Mouse (Mus musculus): ENCODE measurements around the gene Ralgapa2.
A peak's percentile ranks its signal among the peaks of the same experiment; 100 is the strongest.

Ralgapa2 gene

DNA sequence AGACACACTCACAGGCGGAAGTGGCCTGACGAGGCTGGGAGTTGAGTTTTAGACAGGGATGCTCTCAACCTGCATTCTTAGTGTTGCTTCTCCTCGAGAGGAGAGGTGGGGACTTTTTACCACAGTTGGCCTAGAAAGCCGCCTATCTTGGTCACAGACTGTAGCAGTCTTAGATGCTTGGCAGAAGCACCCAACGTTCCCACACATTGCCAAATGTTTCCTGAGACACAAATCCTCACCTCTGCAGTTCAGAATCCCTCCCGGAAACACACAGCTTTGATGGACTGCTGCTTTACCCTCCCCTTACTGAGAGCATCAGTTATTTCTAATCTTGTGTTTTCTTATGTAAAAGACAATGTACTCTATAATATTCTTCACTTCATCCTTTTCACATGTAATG is 155.6 kb downstream of the Ralgapa2 start:
- DNase-seq (ENCODE audit: low read depth) = no peak

DNA sequence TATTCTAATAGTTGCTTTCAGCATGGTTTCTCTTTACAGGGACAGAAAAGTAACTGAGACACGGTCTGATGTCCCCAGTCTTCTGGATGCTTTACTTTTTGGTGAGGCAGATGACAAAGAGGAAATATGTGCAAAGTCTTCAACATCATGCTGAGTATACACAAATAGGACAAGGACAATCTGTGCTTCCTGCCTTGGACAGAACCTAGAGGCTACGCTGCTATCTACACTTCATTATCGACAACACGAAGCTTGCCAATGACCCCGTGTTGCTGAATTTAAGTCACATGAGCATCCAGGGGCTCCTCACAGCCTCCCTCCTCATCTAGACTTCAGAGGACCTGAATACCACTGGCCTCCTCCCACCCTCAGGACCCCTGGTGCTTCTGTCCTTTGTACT is 161.9 kb downstream of the Ralgapa2 start:
- no peak for DNase-seq (ENCODE audit: low read depth)

- DNase-seq (ENCODE audit: low read depth) = no peak
Measured at GRCm38 (mm10) chr2:146347942-146348341, 164.2 kb downstream of the Ralgapa2 start.

GRCm38 (mm10) chr2:146340090-146340489 is 172.1 kb downstream of the Ralgapa2 start:
- DNase-seq (ENCODE audit: low read depth) = peak; percentile 63

- no peak for DNase-seq (ENCODE audit: low read depth)
Measured at GRCm38 (mm10) chr2:146337540-146337939, 174.6 kb downstream of the Ralgapa2 start.

DNA sequence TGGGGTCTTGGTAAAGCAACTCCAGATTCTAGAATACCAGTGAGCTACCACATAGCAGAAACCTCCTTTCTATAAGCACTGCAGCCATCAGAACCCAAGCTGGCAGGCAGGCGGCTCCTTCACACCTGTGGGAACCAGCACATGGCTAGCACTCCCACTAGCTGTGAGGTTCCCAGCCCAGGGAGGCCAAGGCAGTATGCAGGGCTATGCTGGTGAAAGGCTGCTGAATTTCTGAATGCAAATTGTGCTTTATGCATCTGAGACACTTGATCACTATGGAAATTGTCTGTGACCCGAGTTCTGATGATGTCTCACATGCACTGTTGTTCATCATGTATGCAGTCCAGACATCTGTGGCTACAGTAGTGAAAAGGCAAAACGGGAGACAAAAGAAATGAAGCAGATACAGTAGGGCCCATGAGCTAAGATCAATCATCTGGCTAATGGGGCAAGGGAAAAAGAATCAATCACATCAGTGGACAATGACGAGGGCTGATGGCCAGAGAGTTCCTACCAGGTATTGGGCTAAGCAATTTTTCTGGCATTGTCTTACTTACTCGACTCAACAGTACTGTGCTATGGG is 180.2 kb downstream of the Ralgapa2 start:
- DNase-seq (ENCODE audit: low read depth) = no peak

DNA sequence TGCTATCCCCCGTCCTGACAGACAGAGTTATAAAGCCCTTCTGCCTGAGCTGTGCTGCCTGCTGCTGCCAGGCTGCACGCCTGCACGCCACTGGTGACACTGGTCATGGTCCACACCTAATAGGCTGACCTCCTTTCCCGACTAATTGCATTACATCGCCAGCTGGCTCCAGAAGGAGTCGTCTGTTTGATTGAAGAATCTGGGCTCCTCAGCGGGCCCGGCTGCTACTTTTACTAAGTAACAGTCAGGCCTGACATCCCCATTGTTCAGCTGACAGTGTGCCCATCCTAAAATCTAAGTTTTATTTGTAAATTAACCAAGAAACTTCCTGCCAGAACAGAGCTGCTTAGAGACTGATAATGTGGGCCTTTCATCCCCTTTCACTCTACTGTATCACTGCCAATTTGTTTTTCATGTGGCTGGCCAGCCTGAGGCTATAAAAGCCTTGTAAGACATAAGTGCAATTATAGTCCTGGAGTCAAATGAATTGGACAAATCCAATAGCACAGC is 181.3 kb downstream of the Ralgapa2 start:
- no peak for DNase-seq (ENCODE audit: low read depth)

DNA sequence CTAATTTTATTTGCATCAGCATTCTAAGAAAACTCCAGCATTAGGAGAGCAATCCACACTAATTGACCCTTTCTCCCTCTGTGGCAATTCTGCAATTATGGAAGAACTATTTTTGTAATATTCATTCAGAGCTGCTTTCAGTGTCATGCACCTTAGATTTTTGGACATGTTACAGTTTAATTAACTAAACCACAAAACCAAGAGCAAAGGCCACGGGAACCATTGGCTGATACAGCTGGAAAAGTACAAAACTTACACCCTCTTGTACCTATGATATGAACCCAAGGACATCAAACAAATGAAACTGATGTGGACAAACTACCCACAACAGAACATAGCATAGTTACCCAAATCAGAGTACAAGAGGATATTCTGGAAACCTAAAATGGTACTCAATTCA is 182.0 kb downstream of the Ralgapa2 start:
- DNase-seq (ENCODE audit: low read depth) = no peak

GRCm38 (mm10) chr2:146326654-146327053 is 185.5 kb downstream of the Ralgapa2 start:
- no peak for DNase-seq (ENCODE audit: low read depth)

DNA sequence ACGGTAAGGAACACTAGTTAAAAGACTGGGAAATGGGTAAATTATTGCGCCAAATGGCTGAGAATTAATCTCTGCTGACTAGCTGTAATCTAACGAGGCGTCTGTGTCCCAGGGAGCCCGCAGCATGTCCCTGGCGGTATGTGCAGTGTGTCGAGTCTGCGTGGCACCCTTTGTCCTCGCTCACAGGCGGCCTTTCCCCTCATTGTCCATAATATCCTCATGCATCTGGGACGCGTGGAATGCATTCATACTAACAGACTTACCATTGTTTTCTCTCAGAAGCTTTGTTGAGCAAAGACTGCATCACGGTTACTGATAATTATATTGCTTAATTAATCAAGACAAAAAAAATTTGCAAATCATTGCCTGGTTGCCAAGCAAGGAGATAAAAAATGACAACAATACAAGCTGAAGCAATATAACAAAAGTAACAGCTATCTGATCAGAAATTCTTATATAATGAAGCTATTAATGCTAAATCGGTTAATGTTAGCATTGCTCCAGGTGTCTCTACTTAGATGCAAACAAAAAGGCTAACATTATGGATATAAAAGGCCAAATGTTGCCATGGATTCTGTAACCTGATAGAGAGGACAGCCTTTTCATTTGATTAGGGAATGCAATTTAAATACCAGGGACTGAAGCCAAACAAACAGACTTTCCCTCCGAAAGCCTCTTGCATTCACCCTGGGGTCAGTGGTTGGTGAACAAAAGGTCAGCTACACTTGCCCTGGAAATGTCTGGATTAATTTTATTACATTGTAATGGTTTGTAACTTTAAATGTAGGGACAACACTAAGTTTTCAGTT is 187.0 kb downstream of the Ralgapa2 start:
- no peak for DNase-seq (ENCODE audit: low read depth)

DNA sequence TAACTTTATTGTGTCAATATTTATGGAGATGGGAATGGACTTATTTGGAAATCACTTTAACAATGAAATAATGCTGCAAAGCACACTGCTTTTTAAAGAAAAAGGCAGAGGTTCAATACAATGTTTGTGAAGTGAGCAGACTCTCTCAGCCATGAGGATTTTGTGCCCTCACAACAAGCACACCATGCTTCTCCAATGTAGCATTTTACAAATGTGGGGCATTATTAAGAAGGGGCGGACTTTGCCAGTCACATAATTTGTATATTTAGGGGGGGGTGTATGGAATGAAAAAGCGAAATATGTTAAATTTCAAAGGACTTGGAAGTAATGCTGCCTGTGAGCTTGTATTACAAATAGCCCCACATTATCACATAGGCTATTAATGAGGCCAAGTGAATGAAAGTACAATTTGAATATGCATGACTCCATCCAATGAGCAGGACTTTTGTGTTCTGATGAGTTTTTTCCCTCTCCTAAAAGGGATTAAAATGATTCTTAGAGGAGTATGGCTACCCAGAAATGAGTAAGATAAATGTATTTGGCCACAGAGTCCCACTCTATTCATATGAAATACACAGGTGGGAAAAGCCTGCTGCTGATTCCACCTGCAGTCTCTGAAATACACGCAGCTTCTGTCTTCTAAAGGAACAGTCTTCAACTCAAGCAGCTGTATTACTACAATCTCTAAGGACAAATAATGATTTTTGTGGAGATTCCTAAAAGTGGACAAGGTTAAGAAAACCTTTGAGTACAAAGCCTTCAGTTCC is 187.8 kb downstream of the Ralgapa2 start:
- no peak for DNase-seq (ENCODE audit: low read depth)

DNA sequence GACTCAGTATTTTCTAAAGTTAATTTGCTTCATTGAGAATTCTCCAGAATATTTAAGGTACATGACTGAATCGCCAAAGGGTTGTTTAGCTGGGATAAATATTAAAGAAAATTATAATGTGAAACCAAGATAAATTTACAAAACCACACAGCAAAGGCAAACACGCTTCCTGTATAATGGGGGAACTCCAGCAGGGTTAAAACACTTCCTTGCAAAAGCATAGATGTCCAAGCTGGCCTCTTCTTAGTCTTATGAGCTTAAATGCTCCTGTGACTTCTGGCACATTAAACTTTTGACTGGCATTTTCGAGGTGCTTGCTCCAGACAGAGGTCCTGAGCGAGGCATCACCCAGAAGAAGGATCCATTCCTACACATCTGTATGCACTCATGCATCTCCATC is 188.6 kb downstream of the Ralgapa2 start:
- DNase-seq (ENCODE audit: low read depth) = no peak

DNA sequence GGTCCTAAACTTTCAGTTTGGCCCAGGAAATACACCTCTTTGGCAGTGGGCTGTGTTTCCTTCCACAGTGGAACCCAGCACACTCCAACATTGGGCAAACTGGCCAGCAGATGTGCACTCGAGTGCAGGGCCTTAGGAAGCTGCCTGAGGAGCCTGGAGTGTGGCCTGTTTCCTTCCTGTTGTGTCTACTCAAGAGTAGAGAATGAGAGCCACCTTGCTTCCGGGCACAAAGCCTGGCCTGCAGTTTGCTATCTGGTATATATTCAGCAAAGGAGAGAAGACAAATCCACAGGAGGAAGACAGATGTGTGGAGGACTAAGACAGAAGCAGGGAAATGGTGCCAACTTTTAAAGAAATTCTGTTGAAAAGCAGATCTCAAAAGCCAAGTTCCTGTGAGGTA is 189.4 kb downstream of the Ralgapa2 start:
- DNase-seq (ENCODE audit: low read depth) = peak; percentile 52

DNA sequence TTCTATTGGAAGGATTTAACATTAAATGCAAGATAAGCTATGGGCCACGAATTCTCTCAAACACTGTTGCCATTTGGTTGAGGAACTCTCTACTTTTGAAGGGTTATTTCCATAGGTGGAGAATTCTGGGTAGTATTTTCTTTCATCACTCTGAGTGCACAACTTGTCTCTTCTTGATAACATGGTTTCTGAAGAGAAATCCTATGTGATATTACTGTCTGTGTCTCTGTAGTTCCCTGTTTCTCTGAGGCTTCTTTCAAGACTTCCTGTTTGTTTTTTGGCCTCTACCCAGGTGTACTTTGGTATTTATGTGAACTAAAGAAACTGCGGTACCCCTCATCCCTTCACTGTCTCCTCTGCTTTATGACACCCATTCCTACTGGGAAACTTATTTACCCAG is 190.1 kb downstream of the Ralgapa2 start:
- no peak for DNase-seq (ENCODE audit: low read depth)

GRCm38 (mm10) chr2:146320666-146321065 is 191.5 kb downstream of the Ralgapa2 start:
- DNase-seq (ENCODE audit: low read depth) = no peak

- DNase-seq (ENCODE audit: low read depth) = no peak
Measured at GRCm38 (mm10) chr2:146314751-146315150, 197.4 kb downstream of the Ralgapa2 start.

- DNase-seq (ENCODE audit: low read depth) = no peak
Measured at GRCm38 (mm10) chr2:146313811-146314210, 198.3 kb downstream of the Ralgapa2 start.

GRCm38 (mm10) chr2:146310760-146311159 is 201.4 kb downstream of the Ralgapa2 start:
- no peak for DNase-seq (ENCODE audit: low read depth)

DNA sequence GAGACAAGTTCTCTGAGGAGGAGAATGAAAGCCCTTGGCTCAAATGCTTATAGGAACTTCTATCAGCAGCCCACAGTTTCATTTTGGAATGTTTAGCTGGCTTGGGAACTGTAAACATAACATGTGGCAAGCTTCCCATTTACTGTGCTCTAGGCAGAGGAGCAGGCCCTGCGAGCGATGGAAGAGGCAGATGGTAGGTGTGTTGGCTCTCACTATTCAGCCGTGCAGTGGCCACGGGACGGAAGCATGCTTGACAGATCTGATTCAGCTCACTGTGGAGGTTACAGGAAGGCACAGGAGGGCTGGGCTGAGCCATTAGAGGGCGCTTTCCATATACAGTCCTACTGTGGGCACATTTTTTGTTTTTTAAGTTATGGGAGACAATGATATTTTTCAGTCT is 201.9 kb downstream of the Ralgapa2 start:
- DNase-seq (ENCODE audit: low read depth) = no peak

DNA sequence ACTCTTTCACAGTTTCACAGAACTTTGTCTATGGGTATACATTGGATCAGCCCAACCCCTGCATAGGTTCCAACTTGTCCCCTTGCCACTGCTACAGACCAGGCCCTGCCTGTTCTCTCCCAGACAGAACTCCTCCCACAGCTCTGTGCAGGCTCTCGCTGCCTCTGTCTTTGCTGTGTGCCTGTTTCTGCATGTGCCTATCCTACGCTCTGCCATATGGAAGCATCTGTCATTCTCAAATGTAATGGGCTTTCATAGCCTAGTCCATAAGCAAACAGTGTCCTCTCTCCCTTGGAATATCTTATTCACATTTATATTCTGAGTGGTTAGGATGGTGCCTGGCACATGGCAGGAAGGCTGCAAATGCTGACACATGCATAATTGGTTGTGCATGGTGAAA is 202.7 kb downstream of the Ralgapa2 start:
- no peak for DNase-seq (ENCODE audit: low read depth)

- no peak for DNase-seq (ENCODE audit: low read depth)
Measured at GRCm38 (mm10) chr2:146307060-146307459, 205.1 kb downstream of the Ralgapa2 start.

- no peak for DNase-seq (ENCODE audit: low read depth)
Measured at GRCm38 (mm10) chr2:146302094-146302699, 209.9 kb downstream of the Ralgapa2 start.

All from 416B (cell line).